Mouse (Mus musculus): ENCODE data around the gene Gm47791.

The Gm47791 gene

GRCm38 (mm10) chr1:82771022-82771586, at the start of gene Gm47791:
Gene Gm47791, minus strand, starts transcription at chr1:82771243.
- in situ Hi-C loops (cut with MboI; ENCODE audit: low pct_unique_long_range_greater_than_20kb in 1 of 2, low sequenced_read_pairs in 2 of 2, unreplicated experiment in 1 of 2), result no loop called here

GRCm38 (mm10) chr1:82820626-82821186, 49.7 kb upstream of the Gm47791 start:
- in situ Hi-C loops (cut with MboI; ENCODE audit: low pct_unique_long_range_greater_than_20kb in 1 of 2, low sequenced_read_pairs in 2 of 2, unreplicated experiment in 1 of 2), result no loop called here

GRCm38 (mm10) chr1:82820179-82820578, 49.1 kb upstream of the Gm47791 start:
- in situ Hi-C loops (cut with MboI; ENCODE audit: low pct_unique_long_range_greater_than_20kb in 1 of 2, low sequenced_read_pairs in 2 of 2, unreplicated experiment in 1 of 2), result no loop called here

GRCm38 (mm10) chr1:82819366-82819765, 48.3 kb upstream of the Gm47791 start:
- in situ Hi-C loops (cut with MboI; ENCODE audit: low pct_unique_long_range_greater_than_20kb in 1 of 2, low sequenced_read_pairs in 2 of 2, unreplicated experiment in 1 of 2), result no loop called here

- in situ Hi-C loops (cut with MboI; ENCODE audit: low pct_unique_long_range_greater_than_20kb in 1 of 2, low sequenced_read_pairs in 2 of 2, unreplicated experiment in 1 of 2), result no loop called here
Measured at GRCm38 (mm10) chr1:82815941-82816716, 45.1 kb upstream of the Gm47791 start.

- in situ Hi-C loops (cut with MboI; ENCODE audit: low pct_unique_long_range_greater_than_20kb in 1 of 2, low sequenced_read_pairs in 2 of 2, unreplicated experiment in 1 of 2), result no loop called here
Measured at GRCm38 (mm10) chr1:82811766-82812165, 40.7 kb upstream of the Gm47791 start.

GRCm38 (mm10) chr1:82808564-82808963, 37.5 kb upstream of the Gm47791 start:
- in situ Hi-C loops (cut with MboI; ENCODE audit: low pct_unique_long_range_greater_than_20kb in 1 of 2, low sequenced_read_pairs in 2 of 2, unreplicated experiment in 1 of 2), result loop anchor here (10.0 kb wide), 1 partner anchor 166 kb away; no protein-coding TSS in a partner anchor

GRCm38 (mm10) chr1:82807206-82807605, 36.2 kb upstream of the Gm47791 start:
- in situ Hi-C loops (cut with MboI; ENCODE audit: low pct_unique_long_range_greater_than_20kb in 1 of 2, low sequenced_read_pairs in 2 of 2, unreplicated experiment in 1 of 2), result loop anchor here (10.0 kb wide), 1 partner anchor 168 kb away; no protein-coding TSS in a partner anchor

GRCm38 (mm10) chr1:82806391-82806790, 35.3 kb upstream of the Gm47791 start:
- in situ Hi-C loops (cut with MboI; ENCODE audit: low pct_unique_long_range_greater_than_20kb in 1 of 2, low sequenced_read_pairs in 2 of 2, unreplicated experiment in 1 of 2), result loop anchor here (10.0 kb wide), 1 partner anchor 168 kb away; no protein-coding TSS in a partner anchor

- in situ Hi-C loops (cut with MboI; ENCODE audit: low pct_unique_long_range_greater_than_20kb in 1 of 2, low sequenced_read_pairs in 2 of 2, unreplicated experiment in 1 of 2), result loop anchor here (10.0 kb wide), 1 partner anchor 171 kb away; no protein-coding TSS in a partner anchor
Measured at GRCm38 (mm10) chr1:82804059-82804458, 33.0 kb upstream of the Gm47791 start.

GRCm38 (mm10) chr1:82803608-82804007, 32.6 kb upstream of the Gm47791 start:
- in situ Hi-C loops (cut with MboI; ENCODE audit: low pct_unique_long_range_greater_than_20kb in 1 of 2, low sequenced_read_pairs in 2 of 2, unreplicated experiment in 1 of 2), result loop anchor here (10.0 kb wide), 1 partner anchor 171 kb away; no protein-coding TSS in a partner anchor

- in situ Hi-C loops (cut with MboI; ENCODE audit: low pct_unique_long_range_greater_than_20kb in 1 of 2, low sequenced_read_pairs in 2 of 2, unreplicated experiment in 1 of 2), result loop anchor here (10.0 kb wide), 1 partner anchor 174 kb away; no protein-coding TSS in a partner anchor
Measured at GRCm38 (mm10) chr1:82801105-82801783, 30.2 kb upstream of the Gm47791 start.

GRCm38 (mm10) chr1:82798922-82799321, 27.9 kb upstream of the Gm47791 start:
- in situ Hi-C loops (cut with MboI; ENCODE audit: low pct_unique_long_range_greater_than_20kb in 1 of 2, low sequenced_read_pairs in 2 of 2, unreplicated experiment in 1 of 2), result loop anchor here in 1 of 2 experiments (25.0 kb wide), 1 partner anchor 388 kb away; no protein-coding TSS in a partner anchor

GRCm38 (mm10) chr1:82798304-82798703, 27.3 kb upstream of the Gm47791 start:
- in situ Hi-C loops (cut with MboI; ENCODE audit: low pct_unique_long_range_greater_than_20kb in 1 of 2, low sequenced_read_pairs in 2 of 2, unreplicated experiment in 1 of 2), result loop anchor here in 1 of 2 experiments (25.0 kb wide), 1 partner anchor 389 kb away; no protein-coding TSS in a partner anchor

GRCm38 (mm10) chr1:82797088-82797487, 26.0 kb upstream of the Gm47791 start:
- in situ Hi-C loops (cut with MboI; ENCODE audit: low pct_unique_long_range_greater_than_20kb in 1 of 2, low sequenced_read_pairs in 2 of 2, unreplicated experiment in 1 of 2), result loop anchor here in 1 of 2 experiments (25.0 kb wide), 1 partner anchor 390 kb away; no protein-coding TSS in a partner anchor

- in situ Hi-C loops (cut with MboI; ENCODE audit: low pct_unique_long_range_greater_than_20kb in 1 of 2, low sequenced_read_pairs in 2 of 2, unreplicated experiment in 1 of 2), result loop anchor here in 1 of 2 experiments (25.0 kb wide), 1 partner anchor 391 kb away; no protein-coding TSS in a partner anchor
Measured at GRCm38 (mm10) chr1:82795702-82796443, 24.8 kb upstream of the Gm47791 start.

- in situ Hi-C loops (cut with MboI; ENCODE audit: low pct_unique_long_range_greater_than_20kb in 1 of 2, low sequenced_read_pairs in 2 of 2, unreplicated experiment in 1 of 2), result loop anchor here in 1 of 2 experiments (25.0 kb wide), 1 partner anchor 392 kb away; no protein-coding TSS in a partner anchor
Measured at GRCm38 (mm10) chr1:82795211-82795610, 24.2 kb upstream of the Gm47791 start.

GRCm38 (mm10) chr1:82793986-82794385, 22.9 kb upstream of the Gm47791 start:
- in situ Hi-C loops (cut with MboI; ENCODE audit: low pct_unique_long_range_greater_than_20kb in 1 of 2, low sequenced_read_pairs in 2 of 2, unreplicated experiment in 1 of 2), result loop anchor here in 1 of 2 experiments (5.0 to 25.0 kb wide), 2 partner anchors 268 to 393 kb away; partner anchors contain the start of gene Krtap28-13
